Mouse (Mus musculus): ENCODE measurements around the gene Ube2l3.

DNA sequence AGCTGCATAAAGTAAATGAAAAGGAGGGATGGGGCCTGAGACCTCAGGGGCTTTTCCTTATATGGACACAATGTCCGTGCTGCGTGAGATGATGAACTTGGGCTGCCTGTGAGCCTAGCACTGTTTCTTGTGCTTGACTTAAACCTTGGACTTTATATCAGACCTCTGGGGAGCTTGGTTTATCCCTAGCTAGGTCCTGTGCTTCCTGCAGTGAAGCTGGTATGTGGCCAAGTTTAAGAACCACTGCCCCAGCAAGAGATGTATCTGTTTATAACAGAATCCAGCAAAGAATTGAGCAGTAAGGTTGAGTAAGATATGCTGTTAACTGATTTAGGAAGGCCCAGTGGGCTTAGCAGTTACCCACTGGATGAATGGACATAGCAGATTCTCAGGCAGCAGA lies 37.0 kb upstream of the Ube2l3 start:
- TF ChIP-seq EP300 (IDR thresholded peaks at IDR 0.05; ENCODE audit: low read depth) (no peak), CTCF (IDR thresholded peaks at IDR 0.05; ENCODE audit: low read depth) (no peak)

Measured in liver, postnatal 0 days (tissue).